Mouse (Mus musculus): ENCODE measurements around the gene Pofut1. TPM values are rescaled to one million over a fixed set of nuclear protein-coding genes. Genes with fewer than 3 reads are reported as not detected.
"Not testable (repeated sequence)": the region's sequence is repeated elsewhere in the genome, so short reads cannot be mapped to it uniquely, and the experiment has no call there.

Pofut1 gene
- total RNA-seq, 2 experiments from 2014 or later: 11.4 to 12.2 TPM

- no peak for DNase-seq
Observed at GRCm38 (mm10) chr2:153239021-153239859, 2.1 kb upstream of the Pofut1 start.

- no peak for DNase-seq
Observed at GRCm38 (mm10) chr2:153239860-153240480, 1.4 kb upstream of the Pofut1 start.

DNA sequence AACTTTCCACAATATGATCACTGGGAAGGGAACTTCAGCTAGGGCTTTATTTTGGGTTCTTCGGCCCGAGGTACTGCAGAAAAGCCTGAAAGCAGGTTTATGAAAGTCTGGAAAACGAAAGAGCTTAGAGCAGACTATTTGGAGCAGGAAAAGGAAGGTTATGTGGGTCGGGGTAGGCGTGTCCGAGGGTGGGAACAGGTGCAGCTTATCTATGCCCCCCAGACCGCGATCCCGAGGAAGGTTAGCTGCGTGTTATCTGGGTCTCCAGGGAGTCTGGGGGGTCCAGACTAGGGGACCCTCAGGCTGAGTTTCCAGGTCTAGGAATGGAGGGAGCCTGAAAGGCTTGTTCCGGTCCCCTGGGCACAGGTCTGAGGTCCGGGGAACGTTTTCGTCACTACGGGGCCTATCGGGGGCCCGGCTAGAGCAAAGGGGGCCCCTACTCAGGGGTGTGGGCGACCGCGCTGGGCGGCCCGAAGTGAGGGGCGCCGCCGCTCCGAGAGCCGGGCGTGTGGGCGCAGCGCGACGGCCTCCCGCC is 565 bp upstream of the Pofut1 start:
- no peak for DNase-seq

DNA sequence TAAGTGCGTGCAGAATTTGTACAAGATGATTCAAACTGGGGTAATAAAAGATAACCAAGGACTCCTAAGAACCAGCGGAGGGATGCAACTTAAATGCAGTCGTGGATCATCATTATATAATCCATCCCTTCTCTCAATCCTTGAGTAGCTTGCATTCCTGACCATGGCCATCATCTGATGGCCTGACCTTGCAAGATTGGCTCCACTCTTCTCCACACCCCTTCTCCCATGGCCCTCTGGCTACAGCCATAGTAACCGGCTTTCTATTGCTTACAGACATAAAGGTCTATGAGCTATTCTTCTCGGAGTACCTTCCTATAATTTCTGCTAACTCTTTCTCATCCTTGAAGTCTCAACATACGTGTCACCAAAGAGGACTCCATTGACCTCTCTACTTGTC is 823 bp downstream of the Pofut1 start:
- no peak for DNase-seq

DNA sequence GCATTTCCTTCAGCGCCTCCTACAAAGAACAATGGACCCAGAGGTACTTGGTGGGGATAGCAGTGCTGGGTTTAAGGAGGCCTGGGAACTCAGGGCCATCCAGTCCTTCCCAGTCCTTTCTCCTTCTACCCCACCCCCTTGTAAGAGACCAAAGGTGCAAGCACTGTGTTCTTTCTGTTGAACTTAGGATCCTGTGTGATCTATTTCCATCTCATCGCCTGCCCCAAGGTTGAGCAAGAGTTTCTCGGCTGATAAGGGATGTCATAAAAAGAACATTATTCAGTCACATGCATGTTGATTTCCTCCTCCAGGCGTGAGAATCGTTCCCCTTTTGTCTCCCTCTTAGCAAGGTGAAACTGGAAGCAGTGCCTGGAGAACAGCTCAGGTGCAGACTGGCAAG is 8.4 kb downstream of the Pofut1 start:
- no peak for DNase-seq

DNA sequence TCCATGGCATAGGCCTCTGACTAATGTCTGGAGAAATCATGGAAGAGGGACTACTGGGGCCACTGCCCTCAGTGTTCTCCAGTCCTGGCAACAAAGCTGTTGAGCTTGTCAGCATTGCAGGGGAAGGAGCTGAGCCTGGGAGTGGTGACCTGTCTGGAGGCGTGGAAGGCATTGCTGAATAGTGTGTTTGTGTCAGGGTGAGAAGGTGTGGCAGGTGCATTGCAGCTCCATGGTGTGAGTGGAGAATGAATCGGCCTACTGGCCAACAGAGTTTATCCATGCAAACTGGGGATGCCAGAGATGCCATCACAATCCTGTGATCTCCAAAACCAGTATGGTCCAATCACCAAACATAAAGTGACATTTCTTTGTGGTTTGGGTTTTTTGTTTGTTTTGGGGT is 15.3 kb downstream of the Pofut1 start:
- no peak for DNase-seq

DNA sequence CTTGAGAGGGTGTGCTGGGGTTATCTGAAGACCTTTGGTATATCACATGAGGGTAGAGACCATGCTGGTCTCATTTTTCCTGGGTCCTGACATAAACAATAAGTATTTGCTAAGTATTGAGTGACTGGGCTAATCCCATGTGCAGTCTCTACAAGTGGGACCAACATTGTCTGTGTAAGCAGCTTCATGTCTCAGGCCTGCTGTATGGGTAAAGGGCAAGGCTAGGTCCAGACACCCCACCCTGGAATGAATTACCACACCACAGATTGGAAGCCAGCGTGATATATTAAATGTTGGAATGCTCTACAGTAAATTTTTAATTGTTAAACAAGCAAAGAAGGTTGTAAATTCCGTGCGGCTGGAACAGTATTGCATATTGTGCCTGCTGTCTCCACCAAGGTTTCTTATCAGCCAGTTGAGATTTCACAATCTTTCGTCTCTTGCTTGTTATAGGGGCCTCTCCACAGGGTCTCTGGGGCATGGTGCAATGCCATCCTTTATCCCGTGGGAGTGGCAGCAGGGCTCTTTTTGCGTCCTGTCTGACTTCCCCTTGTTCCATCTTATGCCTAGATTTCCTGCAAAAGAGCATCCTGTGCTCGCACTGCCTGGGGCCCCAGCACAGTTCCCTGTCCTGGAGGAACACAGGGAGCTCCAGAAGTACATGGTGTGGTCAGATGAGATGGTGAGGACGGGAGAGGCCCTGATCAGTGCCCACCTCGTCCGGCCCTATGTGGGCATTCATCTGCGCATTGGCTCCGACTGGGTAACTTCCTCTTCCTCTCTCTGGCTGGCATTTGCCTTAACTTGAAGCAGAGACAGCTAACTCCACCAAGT is 17.9 kb downstream of the Pofut1 start:
- DNase-seq: no peak

GRCm38 (mm10) chr2:153259864-153260674 is 18.7 kb downstream of the Pofut1 start:
- no peak for DNase-seq

- no peak for DNase-seq
Observed at GRCm38 (mm10) chr2:153263053-153263452, 21.7 kb downstream of the Pofut1 start.

DNA sequence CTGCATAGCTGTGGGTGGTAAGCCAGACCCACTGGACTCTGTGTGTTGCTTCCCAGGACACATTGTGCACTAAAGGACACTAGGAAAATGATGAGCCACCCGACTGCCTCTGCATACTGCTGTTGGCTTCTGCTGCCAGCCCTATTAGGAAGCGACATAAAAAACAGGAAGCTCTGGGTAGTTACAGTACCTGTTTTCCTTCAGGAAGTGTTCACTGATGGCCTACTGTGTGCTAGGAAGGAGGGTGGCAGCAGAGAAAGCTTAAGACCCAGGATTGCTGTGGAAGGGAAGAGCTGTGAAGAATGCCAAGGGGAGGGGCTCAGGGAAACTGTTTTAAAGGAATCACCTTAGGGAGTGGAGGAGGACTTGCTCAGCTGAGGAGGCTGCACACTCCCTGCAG is 26.0 kb downstream of the Pofut1 start:
- DNase-seq: no peak

GRCm38 (mm10) chr2:153270231-153270915 is 29.0 kb downstream of the Pofut1 start:
- DNase-seq: not testable (repeated sequence)

DNA sequence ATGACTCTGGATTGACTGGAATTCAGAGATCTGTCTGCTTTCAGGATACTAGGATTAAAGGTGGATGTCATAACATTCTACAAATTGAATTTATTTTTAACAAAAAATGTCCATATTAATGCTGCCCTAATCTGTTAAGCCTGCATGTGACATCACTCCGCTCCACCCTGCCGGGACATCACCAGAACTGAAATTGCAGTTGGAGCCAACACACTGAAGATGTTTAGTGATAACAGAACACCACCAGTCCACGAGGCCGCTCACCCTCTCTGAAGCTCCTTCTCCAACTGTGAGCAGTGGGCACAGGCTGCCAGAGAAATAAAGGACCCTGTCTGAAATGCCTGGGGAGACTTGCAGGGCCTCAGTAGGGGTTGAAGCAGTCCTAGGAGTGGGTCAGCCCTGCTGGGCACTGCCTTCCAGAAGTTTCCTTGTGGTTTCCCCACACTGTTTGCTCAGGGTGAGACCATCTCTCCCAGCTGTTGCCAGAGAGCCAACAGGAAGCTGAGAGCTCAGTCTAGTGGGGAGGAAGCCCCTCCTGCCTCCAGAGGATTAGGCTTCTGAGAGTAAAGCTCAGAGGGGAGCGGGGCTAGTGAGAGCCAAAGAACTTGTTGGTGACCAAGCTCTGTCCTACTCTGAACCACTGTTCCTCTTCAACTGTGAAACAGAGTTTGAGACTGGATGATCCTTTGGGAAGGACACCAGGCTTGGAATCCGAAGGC is 33.0 kb downstream of the Pofut1 start:
- DNase-seq: not testable (repeated sequence)

GRCm38 (mm10) chr2:153274919-153275247 is 33.5 kb downstream of the Pofut1 start:
- no peak for DNase-seq

- DNase-seq: not testable (repeated sequence)
Observed at GRCm38 (mm10) chr2:153275577-153275976, 34.2 kb downstream of the Pofut1 start.

- DNase-seq: no peak
Observed at GRCm38 (mm10) chr2:153276440-153276839, 35.1 kb downstream of the Pofut1 start.

GRCm38 (mm10) chr2:153276846-153277245 is 35.5 kb downstream of the Pofut1 start:
- not testable (repeated sequence) for DNase-seq

GRCm38 (mm10) chr2:153278357-153278756 is 37.0 kb downstream of the Pofut1 start:
- no peak for DNase-seq

GRCm38 (mm10) chr2:153283919-153284318 is 42.6 kb downstream of the Pofut1 start:
- DNase-seq: no peak

GRCm38 (mm10) chr2:153286524-153286923 is 45.2 kb downstream of the Pofut1 start:
- DNase-seq: no peak

- DNase-seq: no peak
Observed at GRCm38 (mm10) chr2:153287835-153288234, 46.5 kb downstream of the Pofut1 start.

Measured in gastrocnemius, postnatal 25 days (tissue).